Mouse (Mus musculus) thymus, postnatal 14 days (tissue): ENCODE data around the gene Dop1b.
A peak's percentile ranks its signal among the peaks of the same experiment; 100 is the strongest.

Source experiments
- DNase-seq: peaks from one replicate; pipeline ENCODE4 v3.0.0; 2021

Gene Dop1b

GRCm38 (mm10) chr16:93714426-93714825, 2.7 kb downstream of the Dop1b start:
- DNase-seq: no peak

DNA sequence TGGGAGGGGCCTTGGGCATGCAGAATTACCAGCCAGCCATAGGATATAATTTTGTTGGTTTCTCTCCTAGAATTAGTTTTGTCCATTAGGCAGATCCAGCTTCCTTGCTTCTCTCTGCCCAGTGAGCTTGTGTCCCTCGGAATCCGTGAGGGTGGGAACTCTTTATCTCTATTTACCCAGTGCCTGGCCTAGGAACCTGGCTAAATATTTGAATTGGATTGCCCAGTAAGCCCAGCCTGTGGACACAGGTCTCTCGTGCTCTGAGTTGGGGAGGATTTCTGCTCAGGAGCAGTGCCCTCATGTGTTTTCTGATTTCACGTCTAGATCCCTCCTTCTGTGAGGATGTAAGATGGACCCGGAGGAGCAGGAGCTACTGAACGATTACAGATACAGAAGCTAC, 4.1 kb downstream of the Dop1b start:
- DNase-seq: no peak

GRCm38 (mm10) chr16:93717299-93717703, 5.6 kb downstream of the Dop1b start:
- no peak for DNase-seq

DNA sequence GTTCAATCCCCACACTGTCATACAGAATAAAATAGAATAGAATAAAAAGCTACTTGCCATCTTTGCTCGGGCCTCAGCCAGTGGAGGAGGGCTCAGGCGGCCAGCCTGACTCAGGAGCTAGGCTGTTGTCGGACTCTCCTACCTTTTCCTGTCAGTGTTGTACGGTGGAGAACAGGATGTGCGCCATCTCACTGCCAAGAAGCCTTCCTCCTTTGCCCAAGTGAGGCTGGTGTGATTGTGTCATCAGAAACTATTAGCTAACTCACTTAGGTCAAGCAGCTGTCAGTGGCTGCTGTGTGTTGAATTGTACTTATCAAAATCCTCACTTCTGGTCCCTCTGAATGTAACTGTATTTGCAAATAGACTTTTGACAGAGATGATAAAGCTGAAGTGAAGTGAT, 10.1 kb downstream of the Dop1b start:
- DNase-seq: no peak

- no peak for DNase-seq
Observed at GRCm38 (mm10) chr16:93722476-93722875, 10.8 kb downstream of the Dop1b start.

- DNase-seq: no peak
Observed at GRCm38 (mm10) chr16:93725417-93726144, 13.9 kb downstream of the Dop1b start.

DNA sequence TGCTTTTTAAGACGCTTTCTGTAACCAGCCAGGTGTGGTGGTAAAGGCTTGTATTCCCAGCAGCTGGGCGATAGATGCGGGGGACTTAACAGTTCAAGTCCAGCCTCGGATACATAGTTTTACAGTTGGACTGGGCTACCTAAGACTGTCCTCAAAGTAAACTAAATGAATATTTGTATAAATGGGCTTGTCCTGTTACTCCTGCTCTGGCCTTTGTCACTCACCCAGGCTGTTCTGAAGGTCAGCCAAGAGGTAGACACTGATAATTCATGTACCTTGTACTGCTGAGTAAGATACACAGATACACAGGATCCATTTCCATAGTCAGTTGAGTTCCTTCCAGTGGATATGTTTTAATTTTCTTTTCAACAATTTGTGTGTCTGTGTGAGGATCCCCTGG, 14.5 kb downstream of the Dop1b start:
- no peak for DNase-seq

- no peak for DNase-seq
Observed at GRCm38 (mm10) chr16:93728676-93729075, 17.0 kb downstream of the Dop1b start.

- DNase-seq: no peak
Observed at GRCm38 (mm10) chr16:93729801-93730721, 18.4 kb downstream of the Dop1b start.

DNA sequence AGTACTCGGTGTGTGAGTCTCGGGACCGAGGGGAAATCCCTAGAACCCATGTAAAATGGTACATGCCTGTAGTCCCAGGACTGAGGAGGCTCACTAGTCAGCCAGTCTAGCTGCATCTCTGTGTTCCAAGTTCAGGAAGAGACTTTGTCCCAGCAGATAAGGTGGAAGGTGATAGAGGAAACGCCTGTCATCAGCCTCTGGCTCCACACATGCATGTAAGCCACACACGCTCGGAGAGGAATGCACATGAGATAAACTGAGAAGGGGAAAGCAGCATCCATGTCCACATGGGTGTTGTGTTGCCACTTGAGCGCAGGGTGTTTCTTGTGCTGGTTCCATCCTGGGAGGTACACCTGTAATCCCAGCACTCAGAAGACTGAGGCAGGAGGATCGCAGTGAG, 19.6 kb downstream of the Dop1b start:
- DNase-seq: no peak

DNA sequence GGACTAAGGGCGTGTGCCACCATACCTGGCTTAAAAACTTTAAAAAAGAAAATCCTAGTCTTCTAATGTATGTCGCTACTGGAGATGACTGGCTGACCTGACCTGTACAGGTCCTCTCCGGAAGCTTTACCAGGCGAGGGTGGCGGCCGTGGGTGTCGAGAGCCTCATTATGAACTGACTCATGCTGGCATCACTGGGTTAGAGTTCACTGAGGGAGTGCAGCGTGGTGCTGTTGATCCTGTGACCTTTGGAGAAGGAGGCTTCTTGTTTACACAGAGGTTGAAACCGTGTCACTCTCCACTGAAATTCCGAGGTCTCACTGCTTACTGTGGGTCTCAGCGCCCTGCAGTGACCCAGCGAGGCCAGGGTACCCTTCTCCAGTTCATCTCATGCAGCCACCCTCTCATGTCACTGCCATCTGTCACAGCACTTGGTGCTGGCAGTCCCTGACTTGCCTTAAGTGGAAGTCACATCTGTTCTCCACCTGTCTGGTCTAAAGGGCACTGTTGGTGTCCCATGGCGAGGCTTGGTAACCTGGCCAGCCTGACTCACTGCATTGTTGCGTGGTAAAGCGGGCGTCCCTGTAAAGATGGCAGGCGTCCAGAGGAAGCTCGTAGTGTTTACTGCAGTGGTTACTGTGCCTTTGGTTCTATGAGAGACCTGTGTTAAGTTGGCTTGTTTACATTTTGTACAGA, 21.3 kb downstream of the Dop1b start:
- DNase-seq: no peak

GRCm38 (mm10) chr16:93739251-93739650, 27.5 kb downstream of the Dop1b start:
- no peak for DNase-seq

GRCm38 (mm10) chr16:93742903-93743302, 31.2 kb downstream of the Dop1b start:
- DNase-seq: no peak

DNA sequence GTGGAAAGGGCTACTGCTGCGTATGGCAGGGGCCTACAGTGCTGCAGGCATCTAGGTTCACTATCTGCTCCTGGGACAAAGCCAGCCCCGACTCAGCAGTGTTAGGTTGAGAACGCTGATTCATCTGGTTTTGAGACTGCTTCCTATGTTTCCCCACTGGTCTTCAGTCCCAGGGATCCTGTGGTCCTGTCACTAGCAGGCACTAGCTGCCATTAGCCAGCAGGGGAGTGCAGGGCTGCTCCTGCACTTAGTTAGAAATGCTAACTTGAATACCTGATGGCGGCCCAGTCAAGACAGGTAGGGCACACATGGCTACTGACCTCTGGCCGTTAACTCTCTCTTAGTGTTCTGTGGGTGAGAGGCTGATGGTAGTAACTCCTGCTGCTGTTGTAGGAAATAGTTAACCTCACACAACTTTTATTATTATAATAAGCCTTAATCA, 32.4 kb downstream of the Dop1b start:
- DNase-seq: no peak

GRCm38 (mm10) chr16:93744804-93745340, 33.2 kb downstream of the Dop1b start:
- DNase-seq: no peak

DNA sequence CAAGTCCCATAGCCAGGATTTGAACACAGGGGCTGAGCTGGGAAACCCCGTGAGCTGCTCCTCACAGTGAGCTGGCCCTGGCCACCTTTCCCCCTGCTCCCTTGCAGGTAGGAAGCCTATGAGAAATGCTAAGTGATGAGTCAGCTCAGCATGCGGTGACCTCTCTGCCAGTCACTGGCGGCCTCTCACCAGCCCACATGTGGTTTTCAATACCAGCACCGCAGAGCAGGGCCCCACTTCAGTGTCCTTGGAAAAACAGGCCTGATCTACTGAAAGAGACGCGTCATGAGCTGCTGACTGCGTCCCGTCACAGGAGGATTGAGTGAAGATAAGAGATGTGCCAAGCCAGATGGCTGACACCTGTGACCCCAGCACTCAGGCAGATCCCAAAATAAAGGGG, 34.7 kb downstream of the Dop1b start:
- no peak for DNase-seq

DNA sequence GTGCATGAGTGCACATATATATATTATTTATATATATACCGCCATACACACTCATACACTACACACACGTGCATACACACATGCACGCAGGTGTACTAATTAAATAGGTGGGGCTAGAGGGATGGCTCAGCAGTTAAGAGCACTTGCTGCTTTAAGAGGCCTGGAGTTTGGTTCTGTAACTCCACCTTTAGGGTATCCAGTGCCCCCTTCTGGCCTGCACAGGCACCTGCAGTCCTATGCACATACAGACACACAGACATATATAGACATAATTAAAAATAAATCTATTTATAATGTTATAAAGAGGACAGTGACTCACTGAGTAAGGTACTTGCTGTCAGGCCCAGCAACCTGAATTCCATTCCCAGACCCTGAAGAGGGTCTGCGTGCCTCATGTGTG, 35.3 kb downstream of the Dop1b start:
- DNase-seq: peak; percentile 44

DNA sequence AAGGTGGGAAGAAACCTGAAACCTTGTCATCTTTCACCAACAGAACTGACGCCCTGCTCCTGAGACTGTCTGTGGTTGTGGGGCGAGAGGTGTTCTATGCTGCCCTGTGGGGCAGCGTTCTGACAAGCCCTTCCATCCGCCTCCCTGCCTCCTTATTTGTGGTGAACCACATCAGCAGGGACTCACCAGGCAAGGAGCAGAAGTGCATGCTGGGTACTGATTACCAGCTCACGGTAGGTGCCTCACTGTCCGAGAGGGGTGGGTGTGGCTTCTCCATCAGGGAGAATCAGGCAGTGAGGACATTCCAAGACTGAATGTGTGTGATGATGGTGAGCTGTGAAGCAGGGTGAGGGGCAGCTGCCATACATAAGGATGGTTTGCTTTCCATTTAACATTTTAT, 35.7 kb downstream of the Dop1b start:
- peak; percentile 32 for DNase-seq

DNA sequence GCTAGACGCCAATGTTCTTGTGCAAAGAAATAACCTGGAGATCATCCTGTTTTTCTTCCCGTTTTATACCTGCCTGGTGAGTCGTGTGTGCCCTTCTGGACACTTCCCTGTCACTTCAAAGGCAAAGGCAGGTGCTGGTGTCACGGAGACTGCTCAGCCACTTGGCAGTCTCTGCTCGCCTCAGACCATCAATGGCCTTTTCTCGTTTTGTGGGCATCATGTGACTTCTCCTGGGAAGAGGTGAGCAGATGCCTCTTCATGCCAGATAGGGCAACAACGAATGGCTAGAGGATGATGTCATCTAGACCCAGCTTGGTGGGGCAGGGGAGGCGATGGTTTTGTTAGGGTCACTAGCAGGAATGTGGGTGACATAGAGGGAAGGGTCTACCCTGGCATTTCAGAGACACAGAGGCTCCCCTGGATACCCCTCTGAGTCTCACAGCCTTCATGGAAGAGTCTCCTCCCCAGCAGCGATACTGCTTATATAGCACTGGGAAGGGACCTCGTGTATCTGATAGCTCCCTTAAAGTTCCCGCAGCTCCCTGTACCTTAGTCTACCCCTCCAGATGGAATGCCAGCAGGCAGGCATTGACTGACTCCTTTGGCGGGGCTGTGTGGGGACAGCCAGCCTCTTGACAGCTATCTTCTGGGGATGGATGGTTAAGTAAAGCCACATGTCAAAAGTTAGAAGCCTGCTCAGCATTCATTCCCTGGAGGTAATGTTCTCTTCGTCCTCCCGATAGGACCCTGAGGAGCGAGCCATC, 37.6 kb downstream of the Dop1b start:
- no peak for DNase-seq

GRCm38 (mm10) chr16:93750464-93750863, 38.8 kb downstream of the Dop1b start:
- DNase-seq: no peak

DNA sequence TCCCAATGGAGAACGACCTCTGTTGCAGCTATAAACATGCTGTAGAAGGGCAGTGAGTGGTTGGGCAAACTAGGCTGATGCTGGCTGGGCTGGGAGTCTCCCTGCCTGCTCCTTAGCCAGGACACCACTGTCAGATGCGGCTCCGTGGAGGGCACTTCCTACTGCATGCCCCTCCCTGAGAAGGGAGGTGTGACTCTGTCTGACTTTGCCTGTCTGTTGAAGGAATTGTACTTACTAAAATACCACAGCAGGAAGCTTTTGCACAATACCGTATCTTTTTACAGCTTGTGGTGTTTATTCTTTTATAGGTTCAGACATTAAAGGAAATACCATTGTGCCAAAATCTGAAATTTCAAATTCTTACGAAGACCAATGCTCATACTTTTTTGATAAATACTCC, 40.1 kb downstream of the Dop1b start:
- peak; percentile 25 for DNase-seq

DNA sequence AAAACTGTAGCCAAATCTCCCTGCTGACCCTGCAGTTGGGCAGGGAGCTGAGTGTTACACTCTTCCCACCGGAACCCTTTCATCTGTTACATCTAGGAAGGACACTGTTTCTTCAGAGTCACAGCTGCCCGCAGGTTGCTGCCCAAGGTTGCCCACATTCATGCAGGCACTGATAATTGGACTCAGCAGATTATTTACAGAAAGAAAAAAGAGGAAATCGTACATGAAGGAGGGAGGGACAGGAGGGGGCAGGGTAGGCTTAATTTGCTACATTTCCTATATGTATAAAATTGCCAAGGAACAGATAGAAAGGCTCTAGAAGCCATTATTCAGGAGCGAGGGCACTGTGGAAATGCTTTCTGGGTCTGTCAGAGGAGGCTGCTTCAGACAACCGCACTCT, 44.9 kb downstream of the Dop1b start:
- no peak for DNase-seq
